Mouse (Mus musculus): Measurements from ENCODE around the gene Pafah1b1. TPM values are rescaled to one million over a fixed set of nuclear protein-coding genes. Genes with fewer than 3 reads are reported as not detected.

Pafah1b1 gene
- polyA plus RNA-seq, 1 experiment, result 59.0 TPM

DNA sequence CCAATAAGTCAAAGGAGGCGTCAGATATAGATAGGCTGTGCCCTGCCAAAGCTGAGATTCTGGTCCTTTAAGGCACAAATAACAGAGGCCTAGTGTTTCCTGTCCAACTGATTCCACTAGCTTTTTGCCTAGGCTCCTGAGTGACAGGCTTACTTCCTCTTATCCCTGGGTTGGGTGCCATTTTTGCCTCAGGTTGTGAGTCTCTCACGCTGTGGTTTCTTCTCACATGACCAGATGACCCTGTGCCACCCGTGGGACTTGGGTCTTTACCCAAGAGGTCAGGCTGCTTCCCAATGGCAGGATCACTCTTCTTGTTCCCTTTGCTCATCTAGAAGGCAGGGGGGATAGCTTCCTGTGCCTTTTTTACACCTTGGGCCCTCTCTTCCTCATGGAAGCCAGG, 60.2 kb downstream of the Pafah1b1 start:
- DNase-seq (ENCODE audit: low spot score), result no peak

DNA sequence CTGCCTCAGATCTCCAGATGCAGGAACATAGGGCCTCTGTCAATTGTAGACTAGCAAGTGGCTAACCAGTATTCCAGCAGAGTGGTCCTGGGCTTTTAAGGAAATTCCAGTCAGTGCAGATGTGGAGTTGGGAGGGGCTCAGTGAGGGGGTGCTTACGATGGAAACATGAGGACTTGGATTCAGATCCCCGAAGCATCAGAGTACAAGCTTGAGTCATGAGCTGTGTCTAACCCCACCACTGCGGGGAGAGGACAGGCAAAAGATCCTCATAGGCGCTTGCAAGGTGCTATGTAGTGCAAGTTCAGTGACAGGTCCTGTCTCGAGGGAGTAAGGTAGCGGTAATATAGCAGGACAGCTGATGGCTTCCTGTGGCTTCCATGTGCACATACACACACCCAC, 62.2 kb downstream of the Pafah1b1 start:
- DNase-seq (ENCODE audit: low spot score), result no peak

DNA sequence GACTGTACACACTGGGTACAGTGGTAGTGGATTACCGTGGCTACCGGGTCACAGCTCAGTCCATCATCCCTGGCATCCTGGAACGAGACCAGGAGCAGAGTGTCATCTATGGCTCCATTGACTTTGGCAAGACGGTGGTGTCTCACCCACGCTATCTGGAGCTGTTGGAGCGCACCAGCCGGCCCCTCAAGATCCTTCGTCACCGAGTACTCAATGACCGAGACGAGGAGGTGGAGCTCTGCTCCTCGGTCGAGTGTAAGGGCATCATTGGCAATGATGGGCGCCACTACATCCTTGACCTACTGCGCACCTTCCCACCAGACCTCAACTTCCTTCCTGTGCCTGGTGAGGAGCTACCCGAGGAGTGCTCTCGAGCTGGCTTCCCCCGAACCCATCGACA, 62.8 kb downstream of the Pafah1b1 start:
- no peak for DNase-seq (ENCODE audit: low spot score)

DNA sequence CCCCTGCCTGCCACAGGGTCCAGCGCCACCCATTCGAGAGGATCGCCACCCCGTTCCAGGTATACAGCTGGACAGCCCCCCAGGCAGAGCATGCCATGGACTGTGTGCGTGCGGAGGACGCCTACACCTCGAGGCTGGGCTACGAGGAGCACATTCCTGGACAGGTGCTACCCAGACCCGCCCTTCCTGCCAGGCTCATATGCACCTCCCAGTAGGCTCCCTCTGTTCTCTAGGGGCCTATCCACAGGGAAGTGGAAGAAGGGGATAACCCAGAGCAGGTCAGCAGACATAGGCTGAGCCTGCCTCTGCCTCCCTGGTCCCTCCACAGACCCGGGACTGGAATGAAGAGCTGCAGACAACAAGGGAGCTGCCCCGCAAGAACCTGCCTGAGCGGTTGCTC, 64.1 kb downstream of the Pafah1b1 start:
- DNase-seq (ENCODE audit: low spot score), result no peak

DNA sequence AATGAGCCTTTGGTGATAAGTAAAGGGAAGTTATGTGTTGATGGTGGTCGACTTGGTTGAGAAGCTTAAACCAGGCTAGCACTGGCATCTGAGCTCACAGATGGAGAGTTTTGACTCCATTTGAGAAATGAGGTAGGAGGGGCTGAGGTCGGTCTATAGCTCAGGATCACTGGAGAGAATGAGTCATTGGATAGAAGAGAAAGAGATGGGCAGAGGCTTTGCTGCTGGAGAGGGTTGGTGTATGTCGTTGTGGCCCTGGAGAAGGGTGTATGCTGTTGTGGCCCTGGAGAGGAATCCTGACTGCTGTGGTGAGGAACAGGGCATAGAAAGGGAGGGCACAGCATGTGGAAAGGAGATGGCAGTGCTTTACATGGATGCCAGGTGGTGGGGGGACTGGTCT, 68.5 kb downstream of the Pafah1b1 start:
- DNase-seq (ENCODE audit: low spot score), result no peak

DNA sequence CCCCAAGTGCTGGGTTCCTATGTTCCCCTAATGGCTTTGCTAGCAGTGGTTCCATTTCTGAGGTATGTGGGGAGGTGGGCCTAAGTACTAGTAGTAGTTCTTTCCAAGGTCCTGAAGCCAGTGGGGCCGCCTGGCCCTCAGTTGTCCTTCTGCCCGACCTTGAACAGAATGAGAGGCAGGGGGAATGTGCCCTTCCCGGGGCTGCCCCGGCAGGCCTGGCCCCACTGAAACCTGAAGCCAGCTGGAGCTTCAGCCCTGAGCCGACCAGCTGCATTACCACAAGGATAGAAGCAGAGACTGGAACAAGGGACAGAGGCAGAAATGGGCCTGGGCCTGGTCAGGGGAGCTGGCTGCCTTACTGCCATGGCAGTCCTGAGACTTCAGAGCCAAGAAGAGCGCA, 71.1 kb downstream of the Pafah1b1 start:
- DNase-seq (ENCODE audit: low spot score), result no peak

DNA sequence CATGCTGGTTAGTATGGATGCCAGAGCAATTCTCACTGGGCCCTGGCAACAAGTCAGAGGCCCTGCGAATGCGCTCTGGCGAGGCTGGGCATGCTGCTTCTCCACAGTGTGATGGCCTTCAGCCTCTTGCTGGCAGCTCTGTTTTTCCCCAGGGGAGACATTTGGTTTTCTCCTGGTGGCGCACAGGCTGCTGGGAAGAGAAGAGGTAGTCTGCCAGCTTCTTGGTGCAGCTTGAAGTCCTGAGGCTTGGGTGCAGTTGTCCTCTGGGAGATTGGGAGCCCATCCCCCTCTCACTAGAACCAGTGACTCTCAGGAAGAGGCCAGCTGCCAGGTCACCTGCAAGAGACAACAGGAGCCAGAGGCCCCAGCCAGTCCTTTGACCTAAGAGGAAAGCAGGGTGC, 71.7 kb downstream of the Pafah1b1 start:
- no peak for DNase-seq (ENCODE audit: low spot score)

DNA sequence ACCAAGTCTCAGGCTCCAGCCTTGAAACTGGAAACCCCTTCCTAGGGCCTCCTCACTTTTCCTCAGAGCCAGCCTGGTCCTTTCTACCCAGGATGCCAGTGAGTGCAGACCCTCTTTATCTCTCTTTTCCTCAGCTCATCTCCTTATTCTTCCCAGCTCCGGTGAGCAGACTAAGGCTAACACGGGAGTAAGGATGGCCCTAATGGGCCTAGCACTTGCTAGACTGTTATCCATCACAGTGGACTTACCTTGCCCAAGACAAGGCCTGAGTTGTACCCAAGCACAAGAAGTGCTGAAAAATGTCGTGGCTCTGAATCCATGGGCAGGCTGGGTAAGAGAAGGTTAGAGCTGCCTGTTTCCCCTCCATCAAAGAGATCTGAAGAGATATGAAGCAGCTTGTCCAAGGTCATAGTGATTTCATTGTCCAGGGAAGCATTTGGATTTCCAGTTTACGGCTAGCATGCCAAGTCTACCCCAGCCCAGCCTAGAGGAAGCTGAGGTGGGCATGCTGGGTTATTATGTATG, 73.8 kb downstream of the Pafah1b1 start:
- DNase-seq (ENCODE audit: low spot score), result no peak

DNA sequence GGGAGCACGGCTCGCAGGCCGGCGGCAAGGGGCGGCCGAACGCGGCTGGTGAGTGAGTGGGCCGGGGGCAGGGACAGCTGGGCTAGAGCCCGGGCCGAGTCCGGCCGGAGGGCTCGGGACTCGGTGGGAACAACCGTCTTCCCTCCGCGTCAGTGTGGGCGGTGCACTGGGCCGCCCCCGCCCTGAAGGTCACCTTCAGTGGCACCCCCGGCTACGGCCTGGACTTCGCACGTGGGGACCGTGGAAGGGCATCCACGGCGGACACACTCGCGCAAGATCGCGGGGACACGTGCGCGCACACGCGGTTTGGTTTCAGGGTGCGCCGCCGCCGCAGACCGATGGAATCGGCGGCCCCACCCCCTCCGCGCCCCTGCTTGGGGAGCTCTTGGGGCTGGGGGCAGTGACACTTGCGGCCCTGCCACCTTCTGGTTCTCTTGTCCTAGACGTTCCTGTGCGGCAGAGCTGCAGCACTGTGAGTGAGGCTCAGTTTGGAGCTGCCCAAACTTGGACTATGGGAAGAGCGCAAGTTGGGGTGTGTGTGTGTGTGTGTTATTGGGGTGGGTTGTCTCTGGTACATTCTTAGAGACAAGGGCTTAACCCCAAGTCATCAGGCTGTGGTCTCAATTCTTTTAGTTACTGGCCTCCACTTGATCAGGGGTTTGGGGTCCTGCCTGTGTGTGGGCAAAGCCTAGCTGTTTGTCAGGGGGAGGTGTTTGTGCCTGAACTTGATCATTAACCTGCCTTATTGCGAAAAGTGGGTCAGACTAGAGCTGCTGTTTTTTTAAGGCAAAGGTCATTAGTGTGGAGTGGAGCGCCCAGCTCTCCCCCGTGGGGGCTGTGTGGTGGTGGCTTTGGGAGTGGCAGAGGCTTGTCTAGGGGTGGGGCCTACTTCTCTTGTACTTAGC, 74.6 kb downstream of the Pafah1b1 start:
- DNase-seq (ENCODE audit: low spot score), result no peak

DNA sequence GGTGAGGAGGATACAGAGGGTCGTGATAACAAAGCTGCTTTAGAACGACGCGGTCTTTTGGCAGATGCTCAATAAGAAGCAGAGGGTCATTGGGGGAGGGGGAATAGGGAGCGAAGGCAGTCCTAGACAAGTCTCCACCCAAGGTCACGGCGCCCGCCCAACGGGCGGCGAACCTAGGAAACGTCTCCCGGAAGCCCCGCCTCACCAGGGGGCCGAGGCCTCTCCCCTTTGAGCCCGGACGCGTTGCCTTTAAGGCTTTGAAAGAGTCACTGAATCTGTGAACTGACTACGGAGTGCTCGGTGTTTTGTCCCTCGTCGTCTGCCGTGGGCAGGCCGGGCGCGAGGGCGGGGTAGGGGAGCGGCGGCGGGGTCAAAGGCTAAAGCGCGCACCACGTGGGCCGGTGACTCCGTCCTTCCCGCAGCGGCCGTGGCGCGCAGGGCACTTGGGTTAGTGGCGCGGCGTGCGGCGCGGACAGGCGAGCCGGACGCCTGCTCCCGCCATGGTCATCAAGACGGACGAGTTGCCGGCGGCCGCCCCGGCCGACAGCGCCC, 75.3 kb downstream of the Pafah1b1 start, which contains the start of gene Cluh:
Gene Cluh (plus strand): TSS at position 401 of the 552 bp plus-strand sequence.
- DNase-seq (ENCODE audit: low spot score), result peak; percentile 99

DNA sequence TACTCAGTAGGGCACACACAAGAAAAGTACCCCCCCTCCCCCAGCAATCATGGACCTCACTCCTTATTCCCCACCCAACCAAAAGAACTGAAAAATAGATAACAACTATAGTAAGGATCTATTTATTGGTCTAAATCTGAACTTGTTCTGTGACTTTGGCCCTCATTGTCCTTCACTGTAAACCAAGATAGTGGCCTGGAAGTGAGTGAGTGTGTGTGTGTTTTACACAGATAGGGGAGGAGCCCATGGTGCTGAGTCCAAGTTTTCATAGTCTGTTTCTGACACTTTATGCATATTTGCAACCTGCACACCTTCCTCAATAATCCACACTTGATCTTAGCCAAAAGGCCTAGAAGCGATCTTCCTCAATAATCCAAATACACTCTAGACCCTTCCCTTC, 75.8 kb downstream of the Pafah1b1 start:
- no peak for DNase-seq (ENCODE audit: low spot score)

DNA sequence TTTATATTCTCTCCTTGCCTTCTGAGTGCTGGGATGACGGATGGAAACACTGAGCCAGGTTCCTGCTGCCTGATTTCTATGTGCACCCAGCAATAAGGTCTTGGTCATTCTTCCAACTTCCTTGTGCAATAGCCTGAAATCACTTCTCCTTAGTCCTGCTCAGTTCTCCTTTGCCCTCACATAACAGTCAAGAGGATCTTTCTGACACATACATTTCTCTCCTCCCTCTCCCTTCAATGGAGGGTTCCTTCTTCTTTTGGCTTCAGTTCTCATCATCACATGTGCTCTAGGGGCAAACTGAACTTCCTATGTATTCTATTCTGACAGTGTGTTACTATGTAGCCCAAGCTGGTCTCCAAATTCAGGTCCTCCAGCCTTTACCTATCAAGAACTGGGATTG, 76.5 kb downstream of the Pafah1b1 start:
- no peak for DNase-seq (ENCODE audit: low spot score)

DNA sequence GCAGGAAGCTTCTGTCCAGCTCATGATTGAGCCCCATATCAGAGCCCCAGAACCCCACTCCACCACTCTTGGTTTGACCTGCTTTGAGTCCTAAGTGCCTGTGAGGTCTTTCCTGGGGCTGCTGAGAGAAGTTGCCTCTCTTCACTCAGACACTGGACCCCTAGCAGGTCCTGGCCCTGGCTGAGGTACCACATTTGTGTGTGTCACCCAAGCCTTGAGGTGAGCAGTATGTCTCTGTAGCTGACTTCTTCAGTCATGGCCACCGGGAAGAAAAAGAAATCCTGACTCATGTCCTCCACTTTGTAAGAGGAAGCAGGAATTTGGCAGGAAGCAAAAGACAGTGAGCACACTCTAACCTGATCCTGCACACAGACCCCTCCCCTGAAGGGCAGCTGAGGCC, 84.8 kb downstream of the Pafah1b1 start:
- no peak for DNase-seq (ENCODE audit: low spot score)

DNA sequence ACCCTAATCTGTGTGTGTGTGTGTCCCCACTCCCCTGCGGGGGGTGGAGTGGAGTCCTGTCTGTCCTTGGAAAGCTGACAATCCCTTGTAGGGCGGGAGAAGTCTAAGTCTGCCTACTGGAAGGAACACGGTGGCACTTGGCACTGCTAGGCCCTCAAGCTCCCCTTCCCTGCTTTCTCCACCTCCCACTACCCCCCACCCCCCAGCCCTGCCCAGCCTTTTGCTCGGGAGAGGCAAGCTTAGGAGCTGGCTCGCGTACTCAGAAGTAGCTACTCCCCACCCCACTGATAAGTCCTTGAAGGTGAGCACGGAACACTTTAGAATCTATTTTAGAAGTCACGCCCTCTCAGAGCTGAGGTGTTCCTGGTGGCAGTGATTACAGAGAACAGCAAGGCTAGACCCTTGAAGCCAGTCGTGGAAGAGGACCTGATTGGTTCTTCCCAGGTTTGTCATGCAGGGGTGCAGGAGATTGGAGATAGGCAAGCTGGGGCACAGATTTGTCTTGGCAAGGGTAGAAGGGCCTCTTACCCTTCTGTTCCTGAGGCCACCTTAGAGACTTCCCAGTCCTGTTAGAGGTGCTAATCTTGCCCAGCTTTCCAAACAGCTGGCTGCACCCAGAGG, 85.6 kb downstream of the Pafah1b1 start:
- DNase-seq (ENCODE audit: low spot score), result no peak

DNA sequence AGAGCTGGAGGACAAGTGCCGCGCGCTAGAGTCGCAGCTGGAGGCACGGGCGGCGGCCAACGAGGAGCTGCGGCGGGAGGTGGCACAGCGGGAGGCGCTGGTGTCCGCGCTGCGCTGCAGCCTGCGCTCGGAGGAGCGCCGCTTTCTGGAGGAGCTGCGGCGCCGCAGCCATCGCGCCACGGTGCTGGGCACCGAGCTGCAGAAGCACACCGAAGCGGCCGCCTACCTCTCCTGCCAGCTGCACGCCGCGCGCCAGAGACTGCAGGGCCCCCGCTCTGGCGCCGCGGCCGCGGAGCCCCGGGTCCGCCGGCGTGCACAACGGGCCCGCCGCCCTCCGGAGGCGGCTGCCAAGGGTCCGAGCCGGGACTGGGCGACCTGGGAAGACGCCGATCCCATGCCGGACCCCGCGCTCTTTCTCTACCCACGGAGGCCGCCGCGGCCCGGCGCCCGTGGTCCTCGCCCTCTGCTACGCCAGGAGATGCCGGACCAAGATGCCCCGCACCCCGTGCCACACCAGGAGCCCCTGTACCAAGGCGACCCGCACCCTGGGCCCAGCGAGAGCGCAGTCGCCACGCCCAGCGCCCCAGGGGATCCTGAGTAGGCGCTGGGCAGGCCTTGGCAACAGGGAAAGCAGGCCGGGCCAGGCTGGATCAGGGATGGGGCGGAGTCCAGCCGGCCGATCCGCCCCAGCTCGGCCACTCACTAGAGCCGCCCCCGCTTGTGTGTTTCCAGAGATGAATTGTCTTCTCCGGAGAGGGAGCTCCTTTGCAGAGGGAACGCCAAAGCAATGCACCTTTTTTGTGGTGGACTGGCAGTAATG, 86.3 kb downstream of the Pafah1b1 start:
- DNase-seq (ENCODE audit: low spot score), result peak; percentile 71

DNA sequence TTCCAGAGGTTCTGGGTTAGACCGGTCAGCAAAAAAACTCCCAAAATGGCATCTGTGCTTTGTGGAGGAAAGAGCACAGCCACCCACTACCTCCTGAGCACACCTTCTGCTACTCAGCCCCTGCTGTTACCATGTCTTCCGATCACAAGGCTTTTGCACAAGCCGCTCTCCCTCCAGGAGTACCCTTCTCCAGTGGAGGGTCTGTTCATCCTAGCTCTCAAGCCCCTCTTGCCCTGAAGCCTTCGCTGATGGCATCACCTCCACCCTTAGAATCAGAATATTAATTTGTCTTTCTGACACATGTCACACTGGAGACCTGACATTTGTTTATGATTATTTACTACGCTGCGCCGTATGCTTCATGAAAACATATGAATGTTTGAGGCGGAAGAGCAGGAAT, 87.0 kb downstream of the Pafah1b1 start:
- DNase-seq (ENCODE audit: low spot score), result no peak

DNA sequence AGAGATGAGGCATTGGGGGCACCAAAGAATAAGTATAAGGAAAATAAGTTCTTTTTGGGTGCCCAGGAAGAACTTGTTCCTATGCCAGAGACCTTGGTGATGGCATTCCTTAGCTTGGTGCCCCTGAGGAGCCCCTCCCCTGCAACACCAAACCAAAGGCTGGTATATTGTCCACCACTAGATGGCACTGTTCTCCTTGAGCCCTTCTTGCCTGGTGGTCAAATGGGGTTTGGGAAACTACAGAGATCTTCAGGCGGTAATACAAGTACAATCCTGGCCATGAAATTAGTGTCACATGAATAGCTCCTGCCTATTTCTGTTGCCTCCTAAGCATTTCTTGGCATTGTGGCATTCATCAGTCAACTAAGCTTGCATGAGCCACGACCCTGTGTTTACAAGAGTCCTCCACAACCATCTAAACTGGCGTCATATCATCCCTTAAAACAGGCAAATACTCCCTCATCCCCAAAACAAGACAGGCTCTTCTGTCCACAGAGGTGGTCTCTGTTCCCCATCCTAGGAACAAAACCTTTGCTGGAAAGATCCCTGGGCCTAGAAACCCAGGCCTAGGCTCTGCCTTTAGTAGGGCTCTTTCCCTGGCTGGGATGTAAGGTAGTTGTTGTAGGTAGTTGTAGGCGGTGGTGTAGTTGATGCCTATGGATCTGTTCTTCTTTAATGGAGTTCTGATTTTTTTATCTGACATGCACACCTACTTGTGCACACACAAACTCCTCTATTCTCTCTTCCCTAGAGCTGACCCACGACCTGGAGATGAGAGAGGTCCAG, 89.8 kb downstream of the Pafah1b1 start:
- no peak for DNase-seq (ENCODE audit: low spot score)

DNA sequence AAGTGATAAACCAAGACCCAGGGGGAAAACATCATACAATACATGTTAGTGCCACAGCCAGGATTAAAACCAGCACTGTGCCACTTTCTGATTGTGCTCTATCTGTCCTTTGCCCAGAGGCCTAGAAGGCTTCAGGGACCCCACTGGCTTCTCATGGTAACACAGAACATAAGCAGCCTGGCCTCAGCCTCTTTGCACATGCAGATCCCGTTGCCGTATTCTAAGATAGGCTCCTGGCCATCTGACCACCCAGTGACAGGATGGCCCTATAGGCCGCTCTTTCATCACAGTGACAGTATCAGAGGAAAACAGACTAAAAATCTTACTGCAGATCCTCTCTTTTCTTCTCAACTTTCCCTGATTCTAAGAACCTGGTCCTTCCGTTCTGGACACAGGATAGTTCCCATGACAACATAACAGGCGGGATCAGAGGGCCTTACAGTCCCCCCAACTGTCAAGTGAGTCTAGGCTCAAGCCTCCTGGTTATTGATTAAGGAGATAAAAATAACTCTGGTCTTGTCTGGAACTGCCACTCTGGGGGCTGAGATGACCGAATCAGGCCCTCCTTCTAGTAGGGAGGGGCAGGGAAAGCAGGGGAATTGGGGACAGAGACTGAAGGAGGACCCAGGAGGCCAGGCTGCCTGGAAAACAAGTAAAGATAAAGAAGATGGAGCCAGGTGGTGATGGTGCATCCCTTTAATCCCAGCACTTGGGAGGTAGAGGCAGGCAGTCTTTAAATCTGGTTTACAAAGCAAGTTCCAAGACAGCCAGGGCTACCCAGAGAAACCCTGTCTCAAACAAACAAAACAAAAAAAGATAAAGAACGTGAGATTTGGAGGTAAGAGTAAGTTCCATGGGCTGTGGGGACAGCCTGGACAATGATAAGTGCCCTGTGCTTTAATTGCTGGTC, 92.3 kb downstream of the Pafah1b1 start:
- DNase-seq (ENCODE audit: low spot score), result no peak

DNA sequence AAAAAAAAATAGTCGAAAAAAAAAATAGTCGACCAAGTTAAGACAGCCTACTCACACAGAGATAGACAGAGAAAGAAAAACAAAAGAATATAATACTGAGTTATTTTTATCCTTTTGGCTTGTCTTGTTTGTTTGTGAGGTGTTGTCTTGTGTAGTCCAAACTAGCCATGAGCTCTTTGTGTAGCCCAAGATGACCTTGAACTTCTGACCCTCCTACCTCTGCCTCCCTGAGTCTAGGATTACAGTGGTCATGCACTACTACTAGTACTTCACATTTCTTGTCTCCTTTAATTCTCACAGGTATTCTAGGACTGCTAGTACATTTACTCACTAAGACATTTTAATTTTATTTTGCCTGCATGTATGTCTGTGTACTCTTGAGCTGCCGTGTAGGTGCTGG, 97.0 kb downstream of the Pafah1b1 start:
- DNase-seq (ENCODE audit: low spot score), result no peak

DNA sequence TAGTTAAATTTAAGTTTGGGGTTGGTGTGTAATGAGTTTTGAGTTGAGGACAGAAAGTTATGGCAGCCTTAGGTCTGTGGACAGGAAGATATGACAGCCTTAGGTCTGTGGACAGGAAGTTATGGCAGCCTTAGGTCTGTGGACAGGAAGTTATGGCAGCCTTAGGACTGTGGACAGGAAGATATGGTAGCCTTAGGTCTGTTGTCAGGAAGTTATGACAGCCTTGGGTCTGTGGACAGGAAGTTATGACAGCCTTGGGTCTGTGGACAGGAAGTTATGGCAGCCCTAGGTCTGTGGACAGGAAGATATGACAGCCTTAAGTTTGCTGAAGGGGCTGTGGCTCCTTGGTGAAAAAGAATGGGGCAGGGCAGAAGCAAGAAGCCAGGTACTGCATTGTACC, 99.1 kb downstream of the Pafah1b1 start:
- DNase-seq (ENCODE audit: low spot score), result no peak
